Mouse (Mus musculus) left cerebral cortex, adult 9 months (tissue): ENCODE measurements at regions not wholly inside any gene's neighbourhood (a gene's known extent, or its start where the extent isn't known, plus 50 kb on each side); places are given as distances from the start of the nearest gene placed in this dataset.

Source experiments
- DNase-seq, 2 experiments: peaks; one replicate each; pipeline ENCODE4 v3.0.0; 2022; ENCODE audit warnings: low spot score in 2 of 2

DNA sequence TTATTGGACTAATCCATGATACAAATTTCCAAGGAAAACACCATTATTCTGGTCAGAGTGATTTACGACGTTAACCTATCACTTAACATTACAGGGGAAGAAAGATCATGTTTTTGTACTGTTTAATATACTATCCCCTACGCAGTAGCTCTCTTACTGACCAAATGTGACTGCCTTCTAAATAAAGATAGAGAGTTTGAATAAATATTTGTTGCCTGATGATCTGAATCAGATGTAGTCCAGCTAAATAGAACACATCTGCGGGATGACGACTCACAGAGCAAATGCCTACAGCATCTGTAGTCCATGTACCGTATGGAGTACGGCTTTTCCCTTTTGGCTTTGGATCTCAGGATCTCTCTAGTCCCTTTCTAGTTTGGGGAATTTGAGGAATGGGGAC lies 171.9 kb upstream of the Tenm3 start:
- no peak for DNase-seq

DNA sequence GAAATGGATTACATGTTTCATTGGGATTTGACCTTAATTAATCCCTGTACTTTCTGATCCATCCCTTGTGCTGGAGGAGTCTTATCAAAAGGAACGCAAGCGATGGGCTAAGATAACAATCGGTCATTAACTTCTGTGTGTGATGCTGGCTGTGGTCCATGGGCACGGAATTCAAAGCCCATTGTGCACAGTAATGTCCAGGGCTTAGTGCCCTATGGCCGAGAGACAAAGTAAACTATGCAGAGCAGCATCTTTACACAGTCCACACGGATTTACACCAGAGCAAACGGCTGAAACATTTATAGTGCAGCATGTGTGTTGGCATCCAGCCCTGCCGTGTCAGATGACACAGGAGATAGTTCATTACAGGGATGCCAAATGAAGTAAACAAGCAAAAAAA lies 171.4 kb upstream of the Tenm3 start:
- no peak for DNase-seq

DNA sequence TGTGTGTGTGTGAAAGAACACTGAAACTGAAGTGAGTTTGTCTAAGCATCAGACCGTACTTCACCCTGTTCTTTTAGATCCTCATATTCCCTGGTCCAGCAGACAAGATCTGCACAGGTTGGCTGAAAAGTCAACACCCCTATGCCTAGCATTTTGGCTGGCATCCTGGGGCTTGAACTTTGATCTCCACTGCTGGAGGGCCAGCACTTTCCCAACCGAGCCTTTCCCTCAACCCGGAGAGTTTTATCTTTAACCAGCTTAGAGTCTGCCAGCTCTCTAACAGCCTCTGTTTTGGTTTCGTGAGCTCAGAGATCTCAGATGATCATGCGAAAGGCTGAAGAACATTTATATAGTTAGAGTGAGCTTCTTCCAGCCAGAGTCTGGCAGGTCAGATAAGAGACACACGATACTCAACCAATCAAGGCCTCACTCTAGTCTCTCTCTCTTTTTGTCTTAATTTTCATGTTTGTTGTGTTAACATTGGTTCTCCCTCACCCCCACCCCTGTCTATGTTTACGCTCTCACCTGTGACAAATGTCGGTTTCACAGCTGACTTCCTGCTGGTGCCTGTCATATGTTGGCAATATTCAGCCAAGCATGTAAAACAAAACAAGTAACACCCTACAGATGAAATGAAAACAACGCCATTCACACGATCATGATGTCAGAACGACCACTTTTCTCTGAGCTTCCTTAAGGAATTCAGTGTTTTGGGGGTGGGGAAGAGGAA lies 162.7 kb upstream of the Tenm3 start:
- no peak for DNase-seq

GRCm38 (mm10) chr8:48981667-48982066 lies 137.9 kb upstream of the Tenm3 start:
- DNase-seq: no peak

DNA sequence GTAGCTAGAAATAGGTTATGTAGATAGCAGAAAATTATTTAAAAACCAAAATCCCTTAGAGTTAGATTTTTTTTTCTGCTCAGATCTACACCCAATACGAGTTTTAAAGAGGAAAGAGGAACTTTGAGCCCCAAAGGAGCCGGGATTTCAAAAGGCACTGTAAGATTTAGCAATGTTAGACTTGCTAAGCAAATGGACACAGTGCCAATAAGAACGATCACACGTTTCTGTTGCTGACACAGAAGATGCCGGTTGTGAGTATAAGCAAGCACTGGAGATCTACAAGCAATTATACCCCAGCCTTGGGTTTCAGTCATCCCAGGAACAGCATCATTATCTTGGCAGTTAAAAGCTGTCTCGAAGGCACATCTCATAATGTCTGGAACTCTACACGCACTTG lies 137.0 kb upstream of the Tenm3 start:
- no peak for DNase-seq

DNA sequence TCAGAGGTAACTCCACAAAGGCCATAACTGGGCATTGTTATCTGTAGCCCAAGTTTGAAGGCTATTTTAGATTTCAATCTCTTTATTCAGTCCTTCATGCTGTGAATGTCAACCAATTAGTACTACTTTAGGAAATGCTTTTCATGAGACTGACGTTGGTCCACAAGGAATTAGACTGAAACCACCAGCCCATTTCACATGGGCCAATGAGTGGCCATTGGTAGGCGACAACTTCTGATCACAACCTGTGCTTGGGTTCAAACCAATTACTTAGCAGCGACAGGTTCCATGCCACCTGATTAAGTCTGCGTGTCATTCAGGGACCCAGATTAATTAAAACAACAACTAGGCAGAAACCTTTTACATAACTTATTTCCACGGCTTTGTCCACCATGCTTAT lies 126.9 kb upstream of the Tenm3 start:
- no peak for DNase-seq

DNA sequence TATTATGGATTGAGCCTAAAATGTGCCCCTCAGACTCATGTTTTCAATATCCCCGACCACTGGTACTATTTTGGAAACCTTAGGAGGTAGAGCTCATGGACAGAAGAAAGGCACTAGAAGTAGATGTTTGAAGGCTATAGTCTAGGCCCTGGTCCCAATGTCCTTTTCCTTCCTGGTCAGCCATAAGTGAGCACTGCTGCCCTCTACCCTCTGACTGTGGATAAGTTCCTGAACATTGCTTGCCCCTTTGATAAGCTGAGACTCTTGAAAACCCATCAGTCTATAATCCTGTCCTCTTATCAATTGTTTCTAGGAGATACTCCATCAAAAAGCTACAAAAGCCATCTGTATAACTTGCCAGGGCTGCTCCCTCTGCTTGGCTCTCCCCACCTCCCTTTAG lies 121.2 kb upstream of the Tenm3 start:
- no peak for DNase-seq

- no peak for DNase-seq
Observed at GRCm38 (mm10) chr8:48957614-48958013, 113.9 kb upstream of the Tenm3 start.

- DNase-seq: no peak
Observed at GRCm38 (mm10) chr8:48951412-48951811, 107.7 kb upstream of the Tenm3 start.

- no peak for DNase-seq
Observed at GRCm38 (mm10) chr8:48944177-48944576, 100.4 kb upstream of the Tenm3 start.

DNA sequence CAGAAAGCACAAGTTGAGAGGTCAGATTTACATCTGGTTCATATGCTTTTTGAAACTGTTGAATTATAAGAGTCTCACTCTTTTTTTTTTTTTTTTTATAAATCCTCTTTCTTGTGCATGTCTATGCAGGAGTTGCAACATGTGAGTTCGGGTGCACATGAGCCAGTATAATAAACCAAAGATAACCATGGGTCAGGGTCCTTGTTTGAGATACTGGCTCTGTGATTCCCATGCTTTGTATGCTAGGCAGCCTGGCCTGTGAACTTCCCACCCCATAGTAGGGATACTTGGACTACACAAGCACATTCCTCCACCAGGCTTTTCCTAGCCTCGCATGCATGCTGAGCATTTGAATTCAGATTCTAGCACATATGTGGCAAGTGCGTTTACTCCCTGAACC lies 93.4 kb upstream of the Tenm3 start:
- DNase-seq: no peak

- DNase-seq: no peak
Observed at GRCm38 (mm10) chr8:48927135-48927534, 83.4 kb upstream of the Tenm3 start.

GRCm38 (mm10) chr8:48915275-48915674 lies 71.5 kb upstream of the Tenm3 start:
- DNase-seq: no peak

DNA sequence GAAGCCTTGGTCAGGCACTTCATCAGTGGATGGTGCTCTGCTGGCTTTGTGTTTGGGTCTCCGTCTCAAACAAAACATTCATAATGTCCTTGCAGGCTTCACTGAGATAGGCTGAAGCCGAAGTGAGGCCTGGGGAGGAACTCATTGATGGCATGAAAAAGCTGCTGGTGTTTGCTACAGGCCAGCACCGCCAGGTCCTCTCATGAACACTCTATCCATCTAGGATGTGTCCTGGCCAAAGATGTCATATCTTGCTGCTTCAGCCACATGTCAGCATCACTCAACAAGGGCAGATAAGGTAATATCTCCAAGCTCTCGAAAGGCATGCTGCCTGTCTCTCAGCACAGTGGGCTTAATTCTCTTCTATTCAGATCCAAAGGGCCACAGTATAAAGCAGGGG lies 69.1 kb upstream of the Tenm3 start:
- DNase-seq: no peak

GRCm38 (mm10) chr8:48901668-48902406 lies 58.1 kb upstream of the Tenm3 start:
- no peak for DNase-seq

DNA sequence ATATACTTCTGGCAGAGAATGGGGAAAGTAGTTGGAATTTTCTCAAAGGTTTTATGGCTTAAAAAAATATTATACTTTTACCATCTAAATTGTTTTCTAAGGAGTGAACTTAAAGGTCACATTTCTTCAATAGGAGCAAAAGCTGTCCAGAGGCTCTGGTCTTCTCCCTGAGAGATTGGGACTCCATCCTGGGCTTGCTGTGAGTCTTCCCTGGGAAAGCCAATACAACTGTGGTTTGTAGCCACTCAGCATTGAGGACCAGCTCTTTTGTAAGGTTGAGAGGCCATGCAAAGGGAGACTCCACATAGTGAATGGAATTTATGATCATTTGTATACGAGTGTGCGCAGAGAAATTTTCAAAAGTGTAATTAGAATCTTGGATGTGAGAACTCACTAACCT lies 52.9 kb upstream of the Tenm3 start:
- DNase-seq: no peak

DNA sequence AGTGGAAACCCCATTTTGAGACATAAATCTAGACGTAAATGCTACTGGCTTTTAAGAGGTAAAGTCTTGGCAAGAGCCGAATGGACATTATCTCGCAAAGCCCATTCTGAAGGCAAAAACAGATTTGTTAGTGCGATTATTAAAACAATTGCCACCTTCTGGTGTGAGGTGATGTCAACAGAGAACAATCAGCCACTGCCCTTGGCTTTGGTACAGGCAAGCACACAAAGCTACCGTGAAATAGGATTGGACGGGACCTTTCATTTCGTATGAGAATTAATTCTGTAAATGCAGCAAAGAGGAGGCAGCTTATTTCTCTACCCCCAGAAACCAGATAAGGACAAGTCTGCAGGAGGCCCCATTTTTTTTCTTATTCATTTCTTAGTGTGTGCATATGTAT lies 52.5 kb upstream of the Tenm3 start:
- no peak for DNase-seq

- DNase-seq: no peak
Observed at GRCm38 (mm10) chr8:48895586-48895985, 51.8 kb upstream of the Tenm3 start.
